Mouse (Mus musculus) midbrain, postnatal 0 days (tissue): ENCODE results near the gene Tor4a. TPM values are rescaled to one million over a fixed set of nuclear protein-coding genes. Genes with fewer than 3 reads are reported as not detected.

Experiments
- ATAC-seq: fragments of 200-750 bp; cut with Nextera tagmentation; 2 replicates; pipeline ENCODE4 v1.8.0; 2017; ENCODE audit warnings: moderate number of reproducible peaks, mild to moderate bottlenecking, moderate TSS enrichment, moderate library complexity; ENCODE audit not compliant: low FRiP score
- DNase-seq: peaks from one replicate; pipeline ENCODE4 v3.0.0-alpha.2; 2015; ENCODE audit warnings: low spot score
- H3K27ac ChIP-seq: fragments of 300-500 bp; sonication (generic); 2 replicates; pipeline ENCODE4 v1.5.1; 2014; ENCODE audit warnings: low read depth, mild to moderate bottlenecking, low read length, mixed read lengths
- H3K27me3 ChIP-seq: fragments of 300-500 bp; sonication (generic); 2 replicates; pipeline ENCODE4 v1.6.1; 2014; ENCODE audit warnings: low read length, control low read depth, mixed read lengths; ENCODE audit not compliant: insufficient read depth
- H3K36me3 ChIP-seq: fragments of 300-500 bp; sonication (generic); 2 replicates; pipeline ENCODE4 v1.6.1; 2014; ENCODE audit warnings: low read length, control low read depth, mixed read lengths; ENCODE audit not compliant: insufficient read depth
- H3K4me1 ChIP-seq: fragments of 300-500 bp; sonication (generic); 2 replicates; pipeline ENCODE4 v1.6.1; 2014; ENCODE audit warnings: mild to moderate bottlenecking, control low read depth, antibody characterized with exemption, low read length, mixed read lengths; ENCODE audit not compliant: insufficient read depth
- H3K4me2 ChIP-seq: fragments of 300-500 bp; sonication (generic); 2 replicates; pipeline ENCODE4 v1.6.1; 2014; ENCODE audit warnings: low read depth, mild to moderate bottlenecking, low read length, mixed read lengths; ENCODE audit not compliant: poor library complexity, severe bottlenecking
- H3K4me3 ChIP-seq: fragments of 300-500 bp; sonication (generic); 2 replicates; pipeline ENCODE4 v1.5.1; 2014; ENCODE audit warnings: low read depth, mild to moderate bottlenecking, low read length, moderate library complexity
- H3K9ac ChIP-seq: fragments of 300-500 bp; sonication (generic); replicated peaks from 2 replicates; pipeline ENCODE4 v1.6.1; 2014; ENCODE audit warnings: mild to moderate bottlenecking, low read length, moderate library complexity, mixed read lengths; ENCODE audit not compliant: poor library complexity, severe bottlenecking
- H3K9me3 ChIP-seq: fragments of 300-500 bp; sonication (generic); 2 replicates; pipeline ENCODE4 v1.6.1; 2016; ENCODE audit warnings: low read length, control low read depth
- CTCF ChIP-seq: IDR thresholded peaks from 2 replicates; pipeline ENCODE4 v1.5.1; 2016; ENCODE audit warnings: antibody characterized with exemption, mild to moderate bottlenecking
- WGBS: fragments of 180-500 bp; shearing (Covaris S2); extraction: QIAGEN DNeasy Blood & Tissue Kit; methylation state at CpG from one replicate; pipeline ENCODE4 v1.1.7; 2014; 5-methylcytosine and 5-hydroxymethylcytosine counted together
- polyA plus RNA-seq: library from polyadenylated mRNA; unstranded; fragments of >200 nt; fragmentation: Nextera tagmentation; extraction: Ambion mirVana; gene quantifications from 2 replicates; pipeline ENCODE4 v1.2.1, GENCODE M21; 2015
- total RNA-seq: library from RNA; depleted of rRNA; stranded (reverse); fragments of >200 nt; gene quantifications from 2 replicates; pipeline ENCODE4 v1.2.3, GENCODE M21; 2014

The Tor4a gene
- total and polyA plus RNA-seq, 2 experiments from 2014 or later: 0.98 to 3.5 TPM

- no peak for ATAC-seq
- peak; percentile 52 for TF ChIP-seq CTCF
- no peak overlapping the region for H3K9ac ChIP-seq
- no peaks in the 10 kb centered on the region for H3K9me3 ChIP-seq
- H3K4me2 ChIP-seq: no peak overlapping the region
- no peak overlapping the region for H3K4me3 ChIP-seq
- H3K36me3 ChIP-seq: peaks cover 64% of the 10 kb centered on the region
- no peaks in the 10 kb centered on the region; the same call in 1 of the 2 replicates for H3K4me1 ChIP-seq
- H3K27ac ChIP-seq: no peak overlapping the region
- H3K27me3 ChIP-seq: no peaks in the 10 kb centered on the region
- DNase-seq: no peak
- WGBS: 59% methylated on average over 4 of the region's 4 CpGs
Observed at GRCm38 (mm10) chr2:25203631-25204214, 7.0 kb upstream of the Tor4a start.

- peaks cover 60% of the 10 kb centered on the region for H3K36me3 ChIP-seq
- H3K4me2 ChIP-seq: no peak overlapping the region
- no peaks in the 10 kb centered on the region for H3K4me1 ChIP-seq
- H3K4me3 ChIP-seq: no peak overlapping the region
- no peak overlapping the region for H3K9ac ChIP-seq
- H3K27ac ChIP-seq: no peak overlapping the region
- no peak for TF ChIP-seq CTCF
- DNase-seq (no peak), ATAC-seq (no peak)
- H3K9me3 ChIP-seq: no peaks in the 10 kb centered on the region
- H3K27me3 ChIP-seq: peaks cover 4% of the 10 kb centered on the region; the same call in 1 of the 2 replicates
- 82% methylated on average over 2 of the region's 2 CpGs for WGBS
Observed at GRCm38 (mm10) chr2:25200631-25201030, 3.9 kb upstream of the Tor4a start.

DNA sequence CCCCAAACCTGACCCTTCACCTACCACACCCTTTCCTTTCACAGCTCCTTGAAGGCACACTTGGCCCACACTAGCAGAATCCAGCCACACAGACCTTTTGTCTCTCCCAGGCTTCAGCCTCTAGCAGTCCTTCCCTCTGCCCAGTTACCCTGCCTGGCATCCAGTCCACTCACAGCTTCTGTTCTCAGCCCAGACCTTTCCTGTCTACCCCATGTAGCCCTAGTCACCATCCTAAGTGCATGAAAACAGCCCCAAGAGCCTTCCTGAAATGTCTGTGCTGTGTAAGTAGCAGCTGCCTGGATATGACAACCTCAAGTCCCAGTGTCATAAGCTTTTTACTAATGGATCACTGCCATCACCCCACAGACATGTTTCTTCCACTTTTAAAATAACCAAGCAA lies 1.3 kb upstream of the Tor4a start:
- Histone ChIP-seq H3K4me1 (no peaks in the 10 kb centered on the region), H3K27me3 (peaks cover 4% of the 10 kb centered on the region; the same call in 1 of the 2 replicates), H3K27ac (no peak overlapping the region), H3K36me3 (peaks cover 38% of the 10 kb centered on the region), H3K9ac (no peak overlapping the region), H3K4me3 (no peak overlapping the region), H3K4me2 (no peak overlapping the region), H3K9me3 (no peaks in the 10 kb centered on the region)
- DNase-seq: no peak
- no peak for TF ChIP-seq CTCF
- ATAC-seq: no peak

DNA sequence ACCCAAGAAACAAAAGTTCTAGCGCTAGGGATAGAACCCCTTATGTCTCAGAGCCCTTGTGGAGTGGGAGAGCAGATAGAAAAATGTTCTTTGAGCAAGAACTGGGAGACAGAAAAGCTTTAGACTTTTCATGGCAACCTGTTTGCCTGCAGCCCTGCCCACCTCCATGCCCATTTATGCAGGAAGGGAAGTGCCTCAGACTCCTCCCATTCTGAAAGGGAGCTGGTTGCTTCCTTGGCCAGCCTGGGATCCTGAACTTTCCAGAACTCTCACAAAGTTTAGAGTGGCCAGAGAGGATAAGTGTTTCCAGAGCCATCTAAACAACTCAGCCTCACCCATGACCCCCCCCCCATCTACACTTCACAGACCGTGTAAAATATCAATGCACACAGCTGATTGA lies 505 bp upstream of the Tor4a start:
- Histone ChIP-seq H3K4me2 (no peak overlapping the region), H3K4me1 (no peaks in the 10 kb centered on the region), H3K9me3 (no peaks in the 10 kb centered on the region), H3K27me3 (peaks cover 4% of the 10 kb centered on the region; the same call in 1 of the 2 replicates), H3K27ac (no peak overlapping the region), H3K9ac (no peak overlapping the region), H3K4me3 (no peak overlapping the region), H3K36me3 (peaks cover 34% of the 10 kb centered on the region)
- DNase-seq (no peak), ATAC-seq (no peak)
- WGBS: 22% methylated on average over 2 of the region's 2 CpGs
- no peak for TF ChIP-seq CTCF

DNA sequence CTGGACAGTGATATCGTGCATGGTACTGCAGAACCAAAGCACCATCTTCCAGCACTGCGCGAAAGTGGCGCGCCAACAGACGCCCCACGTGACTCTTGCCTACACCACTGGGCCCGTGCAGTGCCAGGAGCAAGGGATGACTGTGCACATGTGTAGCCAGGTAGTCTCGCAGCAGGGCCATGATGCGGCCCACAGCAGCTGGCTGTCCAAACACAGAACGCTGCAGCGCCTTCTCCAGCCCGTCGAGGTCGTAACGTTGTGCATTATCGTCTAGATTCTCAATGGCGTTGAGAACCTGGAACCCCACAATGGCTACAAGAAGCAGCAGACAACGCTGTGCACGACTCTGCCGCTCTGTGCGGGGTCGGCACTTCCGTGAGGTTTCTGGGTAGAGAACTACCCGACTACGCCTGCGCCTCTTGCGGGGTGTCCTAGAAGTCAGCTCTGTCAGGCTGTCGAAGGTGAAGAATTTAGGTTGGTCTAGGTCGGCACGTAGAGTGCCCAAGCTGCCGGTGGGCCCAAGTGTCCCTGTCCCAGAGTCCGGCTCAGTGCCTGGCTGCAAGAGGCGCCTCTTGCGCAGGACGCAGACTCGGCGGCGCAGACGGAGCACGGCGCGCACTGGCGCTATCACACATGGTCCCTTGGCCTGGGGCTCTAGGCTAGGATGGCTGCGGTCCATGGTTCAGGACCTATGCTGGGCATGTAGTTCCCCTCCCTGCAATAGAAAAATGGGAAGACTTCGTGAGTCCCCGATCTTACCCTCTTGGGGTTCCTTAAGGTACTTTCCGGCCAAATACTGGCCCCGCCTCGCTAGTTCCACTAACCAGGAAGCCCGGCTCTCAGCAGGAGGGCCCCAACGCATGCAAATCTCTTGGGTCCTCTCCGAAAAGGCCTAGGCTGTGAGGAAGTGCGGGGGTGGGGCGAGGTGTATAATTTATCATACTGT lies 1.2 kb downstream of the Tor4a start:
- Histone ChIP-seq H3K9ac (no peak overlapping the region), H3K36me3 (peaks cover 21% of the 10 kb centered on the region), H3K4me3 (no peak overlapping the region), H3K9me3 (no peaks in the 10 kb centered on the region), H3K27ac (no peak overlapping the region), H3K4me1 (no peaks in the 10 kb centered on the region), H3K4me2 (no peak overlapping the region), H3K27me3 (peaks cover 4% of the 10 kb centered on the region; the same call in 1 of the 2 replicates)
- 24% methylated on average over 55 of the region's 55 CpGs for WGBS
- TF ChIP-seq CTCF: no peak
- ATAC-seq (no peak), DNase-seq (no peak)
